Mouse (Mus musculus) intestine, embryonic 14.5 days (tissue): ENCODE data around the gene Hc. TPM values are rescaled to one million over a fixed set of nuclear protein-coding genes. Genes with fewer than 3 reads are reported as not detected.

Source experiments
- ATAC-seq: fragments of 200-750 bp; cut with Nextera tagmentation; replicated peaks from 2 replicates; pipeline ENCODE4 v1.8.0; 2017; ENCODE audit warnings: low read depth, moderate number of reproducible peaks, moderate TSS enrichment, moderate library complexity; ENCODE audit not compliant: low FRiP score, low TSS enrichment
- DNase-seq: peaks from one replicate; pipeline ENCODE4 v3.0.0-alpha.2; 2018; ENCODE audit warnings: low spot score
- H3K27ac ChIP-seq: fragments of 300-500 bp; sonication (generic); 2 replicates; pipeline ENCODE4 v1.5.1; 2014; ENCODE audit warnings: low read depth, mild to moderate bottlenecking, control low read depth
- H3K27me3 ChIP-seq: fragments of 300-500 bp; sonication (generic); replicated peaks from 2 replicates; pipeline ENCODE4 v1.6.1; 2014; ENCODE audit warnings: low read length, control low read depth; ENCODE audit not compliant: control insufficient read depth, insufficient read depth
- H3K36me3 ChIP-seq: fragments of 300-500 bp; sonication (generic); 2 replicates; pipeline ENCODE4 v1.6.1; 2014; ENCODE audit warnings: low read length, control low read depth; ENCODE audit not compliant: control insufficient read depth, insufficient read depth
- H3K4me1 ChIP-seq: fragments of 300-500 bp; sonication (generic); replicated peaks from 2 replicates; pipeline ENCODE4 v1.6.1; 2014; ENCODE audit warnings: low read length, control low read depth, mixed read lengths; ENCODE audit not compliant: control insufficient read depth, insufficient read depth
- H3K4me2 ChIP-seq: fragments of 300-500 bp; sonication (generic); 2 replicates; pipeline ENCODE4 v1.6.1; 2014; ENCODE audit warnings: low read length
- H3K4me3 ChIP-seq: fragments of 300-500 bp; sonication (generic); 2 replicates; pipeline ENCODE4 v1.5.1; 2014; ENCODE audit warnings: low read depth, low read length, control low read depth, mixed read lengths
- H3K9ac ChIP-seq: fragments of 300-500 bp; sonication (generic); 2 replicates; pipeline ENCODE4 v1.6.1; 2014; ENCODE audit warnings: mild to moderate bottlenecking, low read length
- H3K9me3 ChIP-seq: fragments of 300-500 bp; sonication (generic); 2 replicates; pipeline ENCODE4 v1.6.1; 2016; ENCODE audit warnings: low read length, control low read depth; ENCODE audit not compliant: control insufficient read depth
- WGBS: fragments of 180-500 bp; shearing (Covaris S2); extraction: QIAGEN DNeasy Blood & Tissue Kit; methylation state at CpG from one replicate; pipeline ENCODE4 v1.1.7; 2014; 5-methylcytosine and 5-hydroxymethylcytosine counted together
- polyA plus RNA-seq: library from polyadenylated mRNA; unstranded; fragments of >200 nt; fragmentation: Nextera tagmentation; extraction: Ambion mirVana; gene quantifications from 2 replicates; pipeline ENCODE4 v1.2.1, GENCODE M21; 2014

The Hc gene
- polyA plus RNA-seq, 1 experiment from 2014 or later = 0.27 TPM

GRCm38 (mm10) chr2:34938269-34939208, 122.7 kb downstream of the Hc start:
- 75% methylated on average over 8 of the region's 8 CpGs for WGBS
- no peaks in the 10 kb centered on the region for H3K9me3 ChIP-seq
- 0 out of 2 replicates have a peak, but pooled peaks cover 2% of the 10 kb centered on the region for H3K27me3 ChIP-seq
- no peak overlapping the region for H3K4me3 ChIP-seq
- H3K27ac ChIP-seq = no peak overlapping the region
- DNase-seq (no peak), ATAC-seq (no peak)
- H3K9ac ChIP-seq = no peak overlapping the region
- no peaks in the 10 kb centered on the region for H3K4me1 ChIP-seq
- no peaks in the 10 kb centered on the region for H3K36me3 ChIP-seq
- H3K4me2 ChIP-seq = no peak overlapping the region

- H3K4me3 ChIP-seq = no peak overlapping the region
- H3K36me3 ChIP-seq = no peaks in the 10 kb centered on the region
- no peak overlapping the region for H3K4me2 ChIP-seq
- no peak overlapping the region for H3K9ac ChIP-seq
- H3K9me3 ChIP-seq = no peaks in the 10 kb centered on the region
- ATAC-seq (no peak), DNase-seq (no peak)
- 18% methylated on average over 5 of the region's 5 CpGs for WGBS
- no peak overlapping the region for H3K27ac ChIP-seq
- H3K27me3 ChIP-seq = 0 out of 2 replicates have a peak, but pooled peaks cover 2% of the 10 kb centered on the region
- H3K4me1 ChIP-seq = no peaks in the 10 kb centered on the region
These were observed 123.8 kb downstream of the Hc start for GRCm38 (mm10) chr2:34937460-34937859.

Other genes starting within 250 kb of the Hc start
- 61.4 and 62.2 TPM in 2 replicates for gene Fbxw2, start 235.1 kb downstream of the Hc start, polyA plus RNA-seq
- gene Gm34653, start 228.4 kb downstream of the Hc start, polyA plus RNA-seq = not detected in 2 replicates
- gene Cutal, start 187.0 kb downstream of the Hc start, polyA plus RNA-seq = 2.2 and 2.8 TPM in 2 replicates
- 111 and 113 TPM in 2 replicates for gene Psmd5, start 186.5 kb downstream of the Hc start, polyA plus RNA-seq
- 7.8 and 8.3 TPM in 2 replicates for gene Phf19, start 147.4 kb downstream of the Hc start, polyA plus RNA-seq
- gene Traf1, start 99.7 kb downstream of the Hc start, polyA plus RNA-seq = 1.7 and 2.4 TPM in 2 replicates
- gene AI182371, start 40.1 kb upstream of the Hc start, polyA plus RNA-seq = 0.18 and 0.24 TPM in 2 replicates
- gene Cntrl, start 48.1 kb upstream of the Hc start, polyA plus RNA-seq = 27.4 and 33.0 TPM in 2 replicates
- 258 and 299 TPM in 2 replicates for gene Rab14, start 139.7 kb upstream of the Hc start, polyA plus RNA-seq
- gene Gsn, start 194.9 kb upstream of the Hc start, polyA plus RNA-seq = 190 and 194 TPM in 2 replicates